Mouse (Mus musculus) gastrocnemius, postnatal 4 days (tissue): ENCODE measurements around the gene Mrps6. TPM values are rescaled to one million over a fixed set of nuclear protein-coding genes. Genes with fewer than 3 reads are reported as not detected.

Experiments
- DNase-seq, 2 experiments: peaks; one replicate each; pipeline ENCODE4 v3.0.0; 2021 to 2022; ENCODE audit warnings: low spot score in 2 of 2, mixed read lengths in 2 of 2
- total RNA-seq, 2 experiments: library from RNA; stranded (reverse); gene quantifications; 2 replicates each; pipeline ENCODE4 v1.2.3; 2021

Gene Mrps6
- total RNA-seq, 2 experiments from 2014 or later = 20.9 to 23.8 TPM

DNA sequence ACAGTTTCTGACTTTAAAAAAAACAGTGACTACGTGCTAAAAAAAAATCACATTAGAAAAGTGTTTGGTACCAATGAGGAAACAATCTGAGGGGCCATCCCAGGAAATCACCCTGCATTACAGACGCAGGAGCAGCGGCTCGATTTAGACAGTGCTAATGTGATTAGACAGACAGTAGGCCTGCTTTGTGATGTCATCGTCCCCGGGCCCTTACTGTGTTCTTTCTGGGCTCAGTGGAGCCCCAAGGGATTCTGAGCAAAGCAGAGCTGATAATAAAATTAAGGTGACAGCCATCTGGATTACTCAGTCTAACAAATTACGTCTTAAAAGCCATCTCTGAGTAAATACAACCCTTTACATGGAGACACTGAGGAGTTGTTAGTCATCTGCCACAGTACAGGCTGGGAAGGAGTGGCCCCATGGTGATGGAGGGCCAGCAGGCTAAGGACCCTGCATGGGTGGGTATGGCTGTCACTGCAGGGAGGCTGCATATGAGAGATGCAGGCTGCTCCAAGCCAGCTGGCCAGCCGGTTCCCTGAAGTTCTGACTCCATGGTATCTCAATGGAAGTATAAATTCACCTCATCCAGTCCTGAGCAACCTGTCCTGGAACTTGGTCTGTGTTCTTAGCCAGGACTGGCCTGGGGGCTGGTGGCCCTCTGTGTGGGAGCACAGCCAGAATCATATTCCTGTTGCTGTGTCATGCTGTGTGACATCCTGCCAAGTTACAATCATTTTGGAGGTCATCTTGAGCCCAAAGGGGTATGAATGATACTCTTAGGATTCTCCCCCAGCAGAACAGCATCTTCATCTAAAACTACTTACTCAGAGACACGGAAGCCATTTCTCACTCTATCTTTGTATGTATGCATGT, 59.5 kb downstream of the Mrps6 start:
- DNase-seq = no peak

DNA sequence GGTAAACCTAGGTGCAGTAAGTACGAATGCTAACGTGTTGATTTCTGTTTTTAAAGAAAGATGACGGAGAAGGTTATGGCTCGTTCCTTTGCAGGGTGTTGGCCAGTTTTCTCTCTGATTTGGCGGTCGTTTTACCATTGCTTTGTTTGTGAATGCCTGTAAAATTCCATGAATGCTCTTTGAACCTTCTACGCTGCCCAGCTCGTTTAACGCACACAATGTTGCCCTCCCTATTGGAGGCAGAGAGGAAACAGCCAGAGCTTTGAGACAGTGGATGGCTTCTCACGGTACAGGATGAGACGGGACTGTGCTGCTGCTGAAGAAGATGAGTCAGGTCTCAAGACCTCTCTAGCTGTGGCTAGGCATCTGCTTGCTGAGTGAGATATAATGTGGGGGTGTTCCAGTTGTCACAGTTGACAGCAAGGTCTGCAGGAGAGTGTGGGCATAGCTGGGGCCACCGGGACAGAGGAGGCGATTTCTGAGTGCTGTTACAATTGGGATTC, 61.0 kb downstream of the Mrps6 start:
- no peak for DNase-seq

DNA sequence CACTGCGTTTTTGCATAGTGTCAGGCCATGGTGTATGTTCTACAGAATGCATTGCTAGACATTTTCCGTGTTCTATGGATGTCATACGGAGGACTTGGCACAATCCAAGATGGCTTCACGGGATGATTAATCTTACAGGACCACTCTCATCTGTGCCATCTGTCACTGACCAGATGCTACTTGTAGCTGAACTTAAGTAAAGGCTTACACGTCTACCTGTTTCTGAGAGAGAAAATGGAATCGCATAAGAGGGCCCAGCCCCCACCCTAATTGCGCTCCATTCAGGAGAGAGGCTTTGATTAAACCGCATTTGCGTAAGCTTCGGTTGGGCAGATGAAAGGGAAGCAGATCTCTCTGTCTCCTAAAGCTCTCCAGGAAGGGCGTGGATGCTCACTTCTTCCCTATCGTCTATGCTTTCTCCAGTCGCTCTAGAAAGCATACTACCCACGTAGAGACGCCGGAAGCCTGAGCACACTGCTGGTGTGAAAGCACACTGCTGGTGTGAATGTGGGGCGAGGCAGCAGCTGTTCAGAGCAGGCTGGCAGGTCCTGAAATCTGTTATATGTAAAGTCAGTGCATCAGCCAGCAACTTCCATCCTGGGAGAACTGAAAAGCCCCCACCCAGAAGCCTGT, 62.9 kb downstream of the Mrps6 start:
- DNase-seq = no peak

DNA sequence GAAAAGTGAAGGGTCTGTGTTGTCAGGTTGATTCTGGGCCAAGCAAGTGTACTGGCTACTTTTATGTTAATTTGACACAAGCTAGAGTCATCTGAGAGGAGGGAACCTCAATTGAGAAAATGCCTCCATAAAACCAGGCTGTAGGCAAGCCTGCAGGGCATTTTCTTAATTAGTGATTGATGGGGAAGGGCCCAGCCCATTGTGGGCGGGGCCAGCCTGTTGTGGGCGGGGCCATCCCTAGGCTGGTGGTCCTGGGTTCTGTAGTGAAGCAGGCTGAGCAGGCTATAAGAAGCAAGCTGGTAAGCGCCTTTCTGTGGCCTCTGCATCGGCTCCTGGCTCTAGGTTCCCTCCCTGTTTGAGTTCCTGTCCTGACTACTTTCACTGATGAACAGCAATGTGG, 69.2 kb downstream of the Mrps6 start:
- DNase-seq = no peak

DNA sequence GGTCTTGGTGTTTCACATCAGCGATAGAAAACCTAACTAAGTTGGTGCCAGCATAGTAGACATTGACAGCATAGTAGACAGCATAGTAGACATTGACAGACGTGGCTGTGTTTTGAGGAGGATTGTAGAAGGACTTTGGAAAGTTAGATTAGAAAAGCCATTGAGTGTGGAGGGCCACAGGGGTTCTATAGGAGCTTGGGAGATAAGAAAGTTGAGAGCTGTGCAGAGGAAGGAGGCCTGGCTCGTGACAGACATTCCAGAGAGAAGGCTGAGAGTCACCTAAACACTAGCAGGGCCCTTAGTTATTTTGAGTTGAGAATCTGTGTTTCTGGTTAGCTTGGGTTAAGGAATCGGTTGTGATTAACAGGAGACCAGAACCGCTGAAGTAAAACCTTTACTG, 69.6 kb downstream of the Mrps6 start:
- no peak for DNase-seq

DNA sequence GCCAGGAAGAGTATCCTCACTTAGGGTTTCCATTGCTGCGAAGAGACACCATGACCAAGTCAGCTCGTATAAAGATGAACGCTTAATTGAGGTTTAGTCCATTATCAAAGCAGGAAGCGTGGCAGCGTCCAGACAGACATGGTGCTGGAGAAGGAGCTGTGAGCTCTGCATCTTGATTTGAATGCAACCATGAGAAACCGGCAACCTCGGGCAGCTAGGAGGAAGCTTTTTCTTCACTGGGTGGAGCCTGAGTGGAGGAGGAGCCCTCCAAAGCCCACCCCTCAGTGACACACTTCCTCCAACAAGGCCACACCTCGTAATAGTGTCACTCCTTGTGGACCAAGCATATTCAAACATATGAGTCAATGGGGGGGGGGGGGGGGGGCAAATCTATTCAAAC, 71.8 kb downstream of the Mrps6 start:
- no peak for DNase-seq

DNA sequence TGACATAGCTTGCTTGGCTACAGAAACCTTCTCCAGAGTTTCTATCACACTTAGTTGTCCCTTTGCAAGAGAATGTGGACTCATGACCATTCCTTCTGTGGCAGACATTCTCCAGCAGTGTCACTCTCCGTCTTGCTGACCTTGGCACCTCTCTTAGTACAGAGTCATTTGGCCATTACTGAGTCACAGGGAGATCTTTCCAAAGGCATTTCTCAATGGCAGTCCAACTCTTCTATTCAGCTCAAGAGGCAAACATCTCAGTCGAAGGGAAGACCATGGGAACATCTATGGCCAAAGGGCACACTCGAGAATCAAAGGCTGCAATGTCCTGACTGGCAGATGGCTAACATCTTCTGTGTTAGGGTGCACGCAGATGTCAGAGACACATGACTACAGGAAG, 74.4 kb downstream of the Mrps6 start:
- no peak for DNase-seq

DNA sequence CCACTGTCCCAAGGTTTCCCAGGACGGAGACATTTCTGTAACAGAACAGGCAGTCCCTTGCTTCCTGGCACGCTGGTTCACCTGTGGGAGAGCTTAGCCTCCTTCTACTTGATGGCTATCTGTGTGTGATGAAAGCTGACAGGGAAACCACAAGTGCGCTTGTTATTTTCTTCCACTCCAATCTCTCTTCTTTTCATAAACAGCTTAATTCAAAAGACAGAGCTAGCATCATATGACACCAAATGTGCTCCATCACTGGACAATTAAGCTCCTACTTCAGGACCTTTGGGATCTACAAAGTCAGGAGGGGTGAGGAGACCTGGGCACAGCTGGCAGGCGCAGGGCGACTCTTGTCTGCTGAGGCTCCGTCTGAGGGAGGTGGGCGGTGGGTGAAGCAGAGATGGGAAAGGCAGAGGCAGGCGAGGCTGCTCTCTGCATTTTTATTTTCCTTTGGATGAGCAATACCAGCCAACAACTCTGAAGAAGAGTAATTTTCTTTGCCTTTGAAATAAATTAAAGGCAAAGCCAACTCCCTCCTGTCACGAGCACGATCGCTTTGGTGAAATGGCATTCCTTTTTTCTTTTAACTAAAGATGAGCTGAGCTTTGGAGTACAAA, 76.2 kb downstream of the Mrps6 start:
- no peak for DNase-seq

DNA sequence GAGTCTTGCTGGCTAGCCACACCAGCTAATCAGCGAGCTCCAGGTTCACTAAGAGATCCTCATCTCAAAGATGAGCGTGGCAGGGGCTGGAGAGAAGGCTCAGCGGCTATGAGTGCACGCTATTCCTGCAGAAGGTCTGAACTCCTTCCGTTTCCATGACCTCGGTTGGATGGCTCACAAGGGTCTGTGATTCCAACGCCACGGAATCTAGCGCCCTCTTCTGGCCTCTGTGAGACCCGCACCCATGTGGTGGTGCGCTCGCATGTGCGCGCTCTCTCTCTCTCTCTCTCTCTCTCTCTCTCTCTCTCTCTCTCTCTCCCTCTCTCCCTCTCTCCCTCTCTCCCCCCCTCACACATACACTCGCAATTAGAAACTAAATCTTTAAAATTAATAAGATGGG, 78.2 kb downstream of the Mrps6 start:
- no peak for DNase-seq

DNA sequence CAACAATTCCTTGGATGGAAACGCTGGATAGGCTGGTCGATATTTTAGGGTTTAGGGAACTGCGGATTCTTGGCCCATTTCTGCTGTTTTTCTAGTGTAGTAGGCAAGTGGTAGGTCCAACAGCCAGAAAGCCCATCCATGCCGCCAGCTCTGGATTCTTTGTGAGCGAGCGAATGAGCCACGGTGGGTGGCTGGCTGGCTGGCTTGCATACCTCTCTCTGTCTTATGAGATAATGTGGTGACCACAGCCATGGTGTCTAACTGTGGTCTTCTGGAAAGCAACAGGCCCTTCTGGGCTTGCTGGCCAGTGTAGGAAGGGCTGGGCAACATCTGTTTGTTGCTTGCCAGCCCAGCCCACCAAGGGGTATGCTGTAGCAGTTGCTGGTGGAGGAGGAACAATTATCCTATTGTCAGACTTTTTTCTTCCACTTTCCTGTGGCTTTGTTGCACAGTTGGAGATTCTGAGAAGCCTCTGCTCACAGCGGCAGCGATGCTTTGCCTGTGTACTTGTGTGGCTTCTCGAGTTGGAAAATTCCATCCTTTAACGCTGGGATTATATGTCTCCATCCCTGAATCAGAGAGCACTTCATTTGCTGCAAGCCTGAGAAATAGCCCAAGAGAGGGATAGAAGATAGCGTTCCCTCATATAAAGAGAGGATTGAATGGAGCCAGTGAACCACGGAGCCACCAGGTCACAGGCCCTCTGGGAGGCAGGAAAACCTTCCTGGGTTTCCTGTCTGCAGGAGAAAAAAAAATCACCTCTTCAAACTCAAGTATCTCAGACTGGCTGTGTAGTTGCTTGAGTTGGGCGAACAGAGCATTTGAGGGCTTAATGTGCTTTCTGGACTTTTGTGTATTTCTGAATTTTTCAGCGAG, 81.6 kb downstream of the Mrps6 start:
- no peak for DNase-seq

DNA sequence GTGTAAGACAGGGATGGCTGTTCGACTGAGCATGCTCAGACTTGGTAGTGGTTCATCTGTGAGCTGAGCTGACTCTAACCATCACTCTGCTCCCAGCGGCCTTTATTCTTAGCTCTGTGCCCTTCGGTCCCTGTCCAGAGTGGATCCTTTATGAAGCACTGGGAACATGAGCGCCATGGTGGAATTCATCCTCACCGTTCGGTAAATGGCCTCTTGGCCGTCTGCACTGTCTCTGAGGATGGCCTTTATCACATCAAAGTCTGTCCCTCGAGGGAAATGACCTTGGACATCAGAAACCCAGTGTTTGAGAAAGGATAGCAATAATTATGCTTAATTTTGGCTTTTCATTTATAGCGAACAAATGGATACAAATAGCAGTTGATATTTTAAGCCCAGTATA, 82.3 kb downstream of the Mrps6 start:
- DNase-seq = no peak

DNA sequence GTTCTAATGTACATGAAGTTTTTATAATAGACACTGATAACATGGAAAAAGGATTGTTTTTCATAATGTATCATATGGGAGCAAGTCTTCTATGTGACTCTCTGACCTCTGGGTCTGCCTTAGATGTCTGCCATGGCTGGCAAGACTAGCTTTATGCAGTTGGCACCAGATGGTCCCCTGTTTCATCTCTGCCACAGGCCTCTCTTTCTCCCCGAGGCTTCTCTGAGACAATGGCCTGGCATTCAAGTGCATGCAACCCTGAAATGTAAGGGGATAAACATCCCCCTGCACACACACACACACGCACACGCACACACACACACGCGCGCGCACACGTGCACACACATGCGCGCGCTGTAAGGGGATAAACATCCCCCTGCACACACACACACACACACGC, 83.0 kb downstream of the Mrps6 start:
- no peak for DNase-seq

DNA sequence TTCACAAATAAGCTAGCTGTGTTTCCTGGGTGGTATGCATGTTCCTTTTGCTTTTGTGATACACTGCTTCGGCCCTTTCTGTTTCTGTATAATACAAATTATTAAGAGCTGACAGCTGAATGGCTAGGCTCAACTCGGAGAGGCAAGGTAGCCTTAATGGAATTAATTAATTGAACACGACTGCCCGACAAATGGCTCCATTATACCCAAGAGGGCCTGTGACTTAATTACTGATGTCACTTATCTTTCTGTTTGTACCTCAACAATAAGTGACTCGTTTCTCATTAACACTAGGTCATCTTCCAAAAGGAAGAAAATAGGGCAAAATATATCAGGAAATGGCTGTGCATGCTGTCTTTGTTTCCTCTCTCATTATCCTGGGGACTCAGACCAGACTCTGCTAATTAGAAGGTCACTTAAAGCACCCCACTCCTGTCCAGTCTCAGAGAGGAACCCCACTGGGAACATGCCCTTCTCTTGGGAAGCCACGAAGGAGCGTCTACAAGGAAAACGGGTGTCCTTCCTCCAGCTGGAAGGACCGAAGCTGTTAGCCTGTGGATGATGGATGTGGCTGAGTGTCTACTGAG, 84.4 kb downstream of the Mrps6 start:
- no peak for DNase-seq

DNA sequence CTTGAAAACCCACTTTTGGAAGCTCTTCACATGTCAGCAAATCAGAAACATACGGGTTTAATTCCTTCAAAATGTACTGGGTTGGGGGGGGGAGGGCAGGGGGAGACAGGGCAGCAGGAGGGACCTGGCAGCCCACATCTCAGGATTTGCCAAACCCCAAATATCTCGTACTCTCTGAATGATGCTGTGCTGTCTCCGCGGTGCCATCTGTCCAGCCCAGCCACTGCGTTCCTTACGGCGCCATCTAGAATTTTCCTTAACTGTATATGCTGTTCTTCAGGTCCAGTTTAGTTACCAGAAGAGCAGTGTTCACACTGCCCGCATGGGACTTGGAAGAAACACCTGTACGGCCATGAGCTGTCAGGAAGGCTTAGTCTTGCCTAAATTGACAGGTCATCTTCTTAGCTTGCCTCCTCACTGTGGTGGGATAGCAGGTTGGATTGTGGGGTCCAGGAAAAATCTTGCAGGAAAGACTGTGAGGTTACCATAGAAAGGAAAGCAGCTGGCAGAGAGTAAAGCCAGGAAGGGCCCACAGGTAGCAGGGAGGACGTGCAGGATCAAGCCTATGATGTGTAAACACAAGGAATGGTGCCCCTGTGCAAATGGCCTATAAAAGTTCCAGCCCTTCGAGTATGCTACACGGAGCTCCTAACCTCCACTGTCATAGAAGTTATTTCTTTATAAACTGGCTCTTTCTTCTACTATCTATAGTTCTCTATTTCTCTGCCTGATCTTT, 89.7 kb downstream of the Mrps6 start:
- no peak for DNase-seq

DNA sequence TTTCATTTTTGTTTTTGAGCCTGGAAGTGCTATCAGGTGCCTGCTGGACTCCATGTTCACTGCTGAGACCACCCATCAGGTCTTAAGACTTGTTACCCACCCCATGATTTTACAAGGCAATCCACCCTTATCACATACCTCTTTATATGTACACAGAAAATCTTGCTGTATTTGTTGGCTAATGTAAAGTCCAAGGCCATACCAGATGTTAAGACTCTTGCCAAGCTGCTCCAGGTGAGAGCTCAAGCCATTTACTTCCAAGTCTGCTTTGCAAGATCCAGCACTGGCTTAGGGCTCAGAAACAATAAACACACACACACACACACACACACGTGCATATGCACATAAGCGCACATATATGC, 90.3 kb downstream of the Mrps6 start:
- DNase-seq = no peak

DNA sequence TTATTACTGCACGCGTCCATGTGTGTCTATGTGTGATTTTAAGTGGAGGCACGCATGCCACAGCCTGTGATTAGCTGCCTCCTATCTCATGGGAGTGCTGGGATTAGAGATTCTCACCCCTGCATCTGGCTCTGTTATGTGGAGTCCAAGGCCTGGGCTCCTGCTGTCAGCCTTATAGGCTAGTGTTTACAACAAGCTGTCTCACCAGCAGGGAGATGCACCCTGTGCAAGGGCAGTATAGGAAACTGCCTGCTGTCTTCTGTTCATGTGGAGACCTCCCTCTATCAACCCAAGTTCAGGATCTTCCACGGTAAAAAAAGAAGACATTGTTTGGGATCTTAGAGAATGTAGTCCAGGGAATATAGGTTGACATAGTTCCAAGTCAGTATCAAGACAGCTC, 92.9 kb downstream of the Mrps6 start:
- DNase-seq = no peak

DNA sequence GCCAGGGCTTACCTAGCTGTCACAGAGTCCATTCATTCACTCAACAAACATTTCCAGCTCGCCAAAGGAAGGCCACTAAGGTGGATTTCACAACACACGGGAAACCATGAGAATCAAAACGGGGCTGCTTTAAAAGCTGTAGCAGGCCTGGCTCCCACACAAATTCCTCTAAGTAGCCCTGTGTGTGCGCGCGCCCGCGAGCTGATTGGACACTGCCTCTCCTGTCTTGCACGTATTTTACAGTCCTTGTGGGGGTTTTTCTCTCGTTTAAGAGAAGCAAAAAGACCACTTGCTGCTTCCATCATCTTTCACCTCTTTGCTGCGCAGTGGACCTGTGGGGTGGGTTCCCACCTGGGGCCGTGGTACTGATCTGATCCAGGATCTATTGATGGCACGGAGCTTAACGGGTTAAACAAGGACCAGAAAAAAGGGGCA, 100.0 kb downstream of the Mrps6 start:
- DNase-seq = peak in 1 of 2 experiments; percentile 25

DNA sequence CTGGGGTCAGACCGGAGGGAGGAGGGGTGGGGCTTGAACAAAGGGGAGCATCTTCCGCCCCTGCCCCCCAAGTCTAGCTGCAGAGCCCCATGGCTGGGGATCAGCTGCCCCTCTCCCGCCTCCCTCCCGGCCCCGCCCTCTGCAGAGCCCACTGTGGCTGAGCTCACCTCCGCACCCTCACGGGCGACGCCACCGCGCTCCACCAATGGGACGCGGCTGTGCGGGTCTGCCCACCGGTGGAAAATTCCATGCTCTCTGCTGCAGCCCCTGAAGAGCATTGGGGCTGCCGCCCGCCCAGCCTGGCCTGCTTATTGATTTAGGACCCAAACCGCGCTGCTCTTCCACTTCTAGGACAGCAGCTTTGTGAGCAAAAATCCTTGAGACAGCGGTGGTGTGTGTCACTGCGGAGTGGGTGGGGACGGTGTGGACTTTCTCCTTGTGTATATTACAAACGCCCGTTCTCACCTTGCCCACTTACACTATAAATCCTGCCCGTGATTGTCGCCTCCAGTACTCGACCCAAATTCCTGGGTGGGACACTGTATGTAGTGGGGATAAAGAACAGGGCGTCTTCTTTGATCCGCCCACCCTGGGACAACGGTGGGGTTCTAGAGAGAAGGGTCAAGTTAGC, 100.5 kb downstream of the Mrps6 start:
- DNase-seq = peak in 1 of 2 experiments; percentile 45

DNA sequence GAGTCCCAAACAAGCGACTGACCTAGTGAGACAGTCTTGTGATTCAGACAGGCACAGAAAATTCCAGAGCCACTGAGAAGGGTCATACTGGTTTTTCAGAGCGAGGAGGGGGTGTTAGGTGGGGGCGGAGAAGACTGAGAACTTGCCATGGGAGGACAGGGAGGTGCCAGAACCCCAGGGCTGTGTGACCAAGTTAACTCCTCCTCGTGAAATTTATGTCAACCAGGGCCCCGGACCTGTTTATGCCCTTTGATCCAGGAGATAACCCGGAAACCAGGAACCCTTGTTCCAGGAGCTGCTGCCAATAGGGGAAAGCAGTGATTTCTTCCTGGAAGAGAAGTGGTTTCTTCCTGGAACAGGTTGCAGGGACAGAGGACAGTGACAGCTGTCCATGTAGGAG, 101.0 kb downstream of the Mrps6 start:
- DNase-seq = no peak
